Mouse (Mus musculus) frontal cortex, postnatal 10 days (tissue): Measurements from ENCODE around the gene Jakmip3.

ENCODE experiments used
- DNase-seq, 2 experiments: peaks; one replicate each; pipeline ENCODE4 v3.0.0; 2022; ENCODE audit warnings: low spot score in 2 of 2, mixed read lengths in 1 of 2

Jakmip3 gene

DNA sequence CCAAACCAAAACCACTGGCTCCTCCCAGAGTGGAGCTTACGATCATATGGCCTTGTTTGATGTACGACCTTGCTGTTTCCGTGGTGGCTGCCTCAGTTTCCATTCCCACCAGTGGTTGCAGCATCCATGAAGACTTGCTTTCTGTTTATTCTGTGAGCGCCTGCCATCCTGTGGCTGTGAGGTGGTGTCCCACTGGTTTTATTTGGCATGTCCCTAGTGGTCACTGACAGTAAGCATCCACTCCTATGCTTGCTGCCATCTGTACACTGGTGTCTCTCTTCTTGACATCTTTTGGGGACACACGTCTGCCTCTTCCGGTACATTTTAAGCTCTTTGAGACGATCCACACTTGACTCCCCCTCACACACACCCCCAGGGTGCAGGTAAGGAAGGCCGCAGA, 7.2 kb downstream of the Jakmip3 start:
- DNase-seq = no peak

DNA sequence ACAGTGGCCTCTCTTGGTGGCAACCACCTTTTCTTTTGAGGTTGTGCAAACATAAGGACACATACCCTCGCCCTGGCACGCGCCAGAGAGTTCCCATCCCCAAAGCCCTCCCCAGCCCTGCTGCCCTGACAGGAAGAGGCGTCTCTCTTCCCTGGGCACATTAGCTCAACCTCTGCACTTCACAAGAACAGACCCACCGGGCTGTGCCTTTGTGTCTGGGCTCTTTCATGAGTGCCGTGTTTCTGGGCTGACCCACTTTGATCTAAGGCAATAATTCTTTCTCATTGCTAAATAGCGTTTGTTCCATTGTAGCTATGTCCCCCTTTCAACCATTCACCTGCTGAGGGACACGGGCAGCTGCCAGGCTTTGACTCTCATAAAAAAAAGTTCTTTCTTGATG, 7.8 kb downstream of the Jakmip3 start:
- DNase-seq = no peak

DNA sequence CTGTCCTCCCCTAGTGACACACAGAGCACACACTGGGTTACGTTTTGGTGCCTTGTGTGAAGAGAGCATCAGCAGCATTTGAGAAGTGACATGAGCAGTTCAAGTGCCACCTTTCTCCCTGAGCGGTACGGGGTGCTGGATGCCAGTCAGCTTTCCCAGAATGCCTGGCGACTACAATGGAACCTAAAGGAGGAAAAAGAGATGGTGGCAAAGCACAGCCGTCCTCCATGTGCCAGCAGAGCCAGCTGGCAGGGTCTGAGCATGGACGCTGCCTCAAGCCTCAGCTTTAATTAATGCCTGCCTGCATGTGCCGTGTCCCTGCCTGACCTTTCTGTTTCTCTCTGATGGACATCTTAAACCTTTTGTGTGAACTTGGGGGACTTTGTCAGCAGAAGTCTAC, 15.3 kb downstream of the Jakmip3 start:
- DNase-seq = no peak

DNA sequence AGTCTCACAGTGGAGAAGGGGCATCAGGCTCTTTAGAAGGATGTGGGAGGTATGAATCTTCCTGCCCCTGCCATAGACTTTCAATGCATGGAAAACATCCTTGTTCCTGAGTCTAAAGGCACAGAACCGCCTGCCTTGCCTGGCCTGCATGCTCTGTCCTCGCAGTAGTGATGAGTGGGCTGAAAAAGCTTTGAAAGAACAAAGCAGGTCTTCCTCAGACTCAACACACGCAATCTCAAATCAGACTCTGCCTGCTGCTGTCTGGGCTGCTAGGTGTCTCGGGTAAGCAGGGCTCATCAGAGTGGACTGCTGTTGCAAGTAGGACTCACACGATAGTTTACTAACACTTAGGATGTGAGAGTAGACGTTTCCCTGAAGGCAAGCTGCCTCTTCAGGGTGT, 16.6 kb downstream of the Jakmip3 start:
- DNase-seq = no peak

DNA sequence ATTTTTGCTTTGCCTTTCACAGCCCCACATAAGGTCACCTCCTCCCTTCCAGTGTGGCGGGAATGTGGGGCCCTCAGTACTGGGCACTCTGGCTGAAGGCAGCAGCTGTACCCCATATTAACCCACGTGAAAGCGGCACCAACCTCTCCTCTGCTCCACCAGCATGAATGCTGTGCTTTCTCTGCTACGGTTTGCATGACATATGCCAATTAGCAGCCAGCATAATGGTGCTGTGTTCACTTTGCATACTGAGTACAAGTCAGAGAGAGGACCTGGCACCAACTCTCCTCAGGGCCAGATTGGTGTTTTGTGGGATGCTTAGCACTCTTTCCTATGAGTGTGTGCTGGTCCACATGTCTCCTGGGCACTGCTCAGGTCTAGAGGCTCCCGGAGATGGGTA, 19.2 kb downstream of the Jakmip3 start:
- DNase-seq = no peak

DNA sequence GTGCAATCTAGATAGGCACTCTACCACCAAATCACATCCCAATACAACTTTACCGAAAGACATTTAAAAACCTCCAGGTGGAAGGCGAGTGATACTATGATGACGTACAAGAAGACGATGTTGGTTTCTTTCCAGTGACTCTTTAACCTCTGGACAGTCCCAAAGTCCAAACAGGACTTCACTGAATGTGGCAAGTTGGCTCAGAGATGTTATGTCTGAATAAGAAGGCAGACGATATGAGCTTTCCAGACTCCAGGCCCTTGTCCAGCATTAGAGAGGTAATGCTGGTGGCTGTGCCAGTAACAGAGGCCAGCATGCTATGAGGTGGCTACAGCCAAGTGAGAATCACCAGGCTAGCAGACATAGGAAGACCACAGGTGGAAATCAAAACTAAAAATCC, 23.2 kb downstream of the Jakmip3 start:
- DNase-seq = no peak

DNA sequence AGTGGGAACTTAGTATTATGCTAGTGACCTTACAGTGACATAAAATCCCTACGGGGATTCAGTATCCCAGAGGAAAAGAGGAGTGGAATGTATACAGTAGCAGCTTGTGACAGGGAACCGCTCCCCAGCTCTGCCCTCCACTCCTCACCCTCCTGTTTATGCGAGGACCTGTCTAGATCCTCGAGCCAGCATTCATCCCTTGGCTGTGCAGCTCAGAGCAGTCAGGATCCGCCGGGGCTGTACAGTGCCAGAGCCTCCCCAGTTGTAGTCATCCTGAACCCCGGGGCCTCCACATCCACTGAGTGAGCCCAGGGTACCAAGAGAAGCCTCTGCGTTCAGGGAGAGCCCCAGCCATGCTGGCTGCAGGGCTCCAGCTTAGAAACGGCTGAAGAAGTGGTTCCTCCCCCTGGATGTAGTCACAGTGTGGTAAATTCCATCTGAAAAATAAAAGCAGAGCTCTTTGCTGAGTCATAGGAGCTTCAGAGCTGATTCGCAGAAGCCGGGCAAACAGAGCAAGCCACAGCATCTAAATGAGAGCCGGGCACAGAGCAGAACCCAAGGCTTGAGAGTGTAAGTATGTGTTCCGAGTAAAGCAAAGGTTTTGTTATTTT, 27.6 kb downstream of the Jakmip3 start:
- no peak for DNase-seq

DNA sequence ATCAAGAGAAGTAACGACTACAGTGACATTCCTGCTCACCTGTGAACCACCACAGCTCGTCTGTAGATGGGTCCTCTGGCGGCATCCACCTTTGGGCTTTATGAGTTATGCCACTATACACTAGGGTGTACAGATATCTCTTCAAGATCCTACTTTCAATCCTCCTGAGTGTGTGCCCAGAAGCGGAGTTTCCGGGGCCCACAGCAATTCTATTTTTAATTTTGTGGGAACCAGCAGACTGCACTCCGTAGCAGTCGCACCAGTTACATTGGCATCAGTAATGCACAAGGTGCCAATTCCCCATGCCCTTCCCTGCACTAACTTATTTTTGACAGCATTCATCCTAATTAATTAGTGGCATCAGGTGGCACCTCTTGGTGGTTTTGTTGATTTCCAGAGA, 37.0 kb downstream of the Jakmip3 start:
- no peak for DNase-seq

DNA sequence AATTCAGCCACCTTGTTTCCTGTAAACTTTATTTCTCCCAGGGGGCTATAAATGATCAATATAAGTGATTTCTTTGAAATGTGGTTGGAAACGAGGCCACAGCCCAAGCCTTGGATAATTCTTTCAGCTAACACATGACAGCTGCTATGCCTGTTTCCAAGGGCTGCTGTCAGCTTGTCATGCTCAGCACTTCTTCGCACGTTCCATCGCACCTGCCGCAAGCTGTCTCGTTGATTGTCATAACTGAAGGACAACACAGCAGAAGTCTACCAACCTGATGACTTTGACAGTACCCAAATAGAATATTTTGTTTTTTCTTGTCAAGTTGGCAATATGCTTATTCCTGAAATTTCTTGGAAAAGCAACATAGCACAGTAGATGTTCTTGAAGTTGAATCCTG, 44.0 kb downstream of the Jakmip3 start:
- no peak for DNase-seq

DNA sequence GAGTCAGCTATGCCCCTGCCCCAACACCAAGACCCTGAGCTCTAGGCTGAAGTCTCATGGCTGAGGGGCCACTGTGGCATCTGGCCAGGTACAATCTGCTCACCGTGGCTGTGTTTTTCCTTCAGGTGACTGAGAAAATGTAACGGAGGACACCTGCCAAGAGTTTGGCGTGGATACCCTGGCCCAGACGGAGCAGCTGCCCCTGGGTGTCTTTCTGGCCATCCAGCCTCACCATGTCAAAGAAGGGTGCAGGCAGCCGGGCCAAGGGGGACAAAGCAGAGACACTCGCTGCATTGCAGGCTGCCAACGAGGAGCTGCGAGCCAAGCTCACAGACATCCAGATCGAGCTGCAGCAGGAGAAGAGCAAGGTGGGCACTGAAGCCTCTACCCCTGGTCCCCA, 48.6 kb downstream of the Jakmip3 start:
- DNase-seq = no peak

DNA sequence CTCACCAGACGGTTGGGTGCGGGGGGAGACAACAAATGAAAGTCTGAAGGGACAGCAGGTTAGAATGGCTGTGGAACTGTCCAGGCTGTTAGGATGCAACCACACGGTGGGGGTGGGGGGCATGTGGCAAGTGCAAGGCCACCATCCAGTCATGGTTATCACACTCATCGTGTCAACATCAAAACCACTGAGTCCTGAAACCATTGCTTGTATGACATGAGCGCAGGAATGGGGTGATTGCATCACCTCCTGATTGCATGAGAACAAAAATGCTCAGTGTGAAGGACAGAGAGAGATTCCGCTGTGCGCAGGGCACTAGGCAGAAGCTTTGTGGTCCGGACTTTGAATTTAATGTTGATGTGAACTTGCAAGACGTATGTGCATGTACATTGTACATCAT, 62.2 kb downstream of the Jakmip3 start:
- no peak for DNase-seq

DNA sequence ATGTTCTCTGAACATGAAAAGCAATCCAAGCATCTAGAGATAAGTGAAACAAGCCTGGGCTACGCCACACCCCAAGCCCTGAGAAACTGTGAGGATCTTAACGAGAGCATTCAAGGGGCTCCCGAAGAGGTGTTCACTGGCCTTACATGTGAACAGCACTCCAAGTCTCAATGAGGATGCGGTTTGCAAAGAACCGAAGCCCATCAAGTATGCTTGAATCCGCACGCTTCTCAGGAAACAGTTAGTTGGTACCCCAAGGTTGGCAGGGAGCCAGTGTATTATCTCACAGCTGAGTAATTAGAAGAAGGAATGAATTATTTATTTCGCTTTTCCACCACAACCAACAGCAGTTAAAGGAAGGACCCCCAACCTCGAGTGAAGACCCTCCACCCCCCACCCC, 62.7 kb downstream of the Jakmip3 start:
- DNase-seq = no peak

DNA sequence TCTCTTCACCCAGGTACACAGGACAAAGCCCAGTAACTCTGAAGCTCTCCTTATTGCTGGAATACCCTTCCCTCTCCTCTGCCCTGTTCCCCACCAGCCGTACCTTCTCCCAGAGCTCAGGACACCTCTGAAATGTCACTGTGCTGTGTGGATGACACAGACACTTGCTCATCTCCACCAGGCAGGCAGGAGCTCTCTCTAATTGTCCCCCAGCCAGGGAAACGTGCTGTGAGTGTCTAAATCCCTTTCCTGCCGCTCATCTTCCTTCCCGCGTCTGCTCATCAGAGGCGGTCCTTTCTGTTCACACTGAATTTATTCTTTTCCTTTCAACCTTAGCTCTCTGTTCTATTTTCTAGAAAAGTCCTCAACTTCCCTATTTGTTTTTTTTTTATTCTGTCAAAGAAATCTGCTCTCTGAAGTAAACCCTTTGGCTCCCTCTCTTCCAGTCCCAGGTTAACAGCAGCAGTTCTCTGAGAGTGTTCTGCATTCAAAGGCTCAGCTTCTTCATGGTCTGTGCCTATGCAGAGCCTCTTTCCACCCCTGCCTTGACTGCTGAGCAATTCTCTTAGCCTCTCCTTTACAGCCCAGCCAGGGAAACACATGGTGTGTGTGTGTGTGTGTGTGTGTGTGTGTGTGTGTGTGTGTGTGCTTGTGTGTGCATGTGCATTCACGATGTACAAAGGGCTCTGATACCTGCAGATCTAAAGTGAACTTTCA, 69.4 kb downstream of the Jakmip3 start:
- no peak for DNase-seq

DNA sequence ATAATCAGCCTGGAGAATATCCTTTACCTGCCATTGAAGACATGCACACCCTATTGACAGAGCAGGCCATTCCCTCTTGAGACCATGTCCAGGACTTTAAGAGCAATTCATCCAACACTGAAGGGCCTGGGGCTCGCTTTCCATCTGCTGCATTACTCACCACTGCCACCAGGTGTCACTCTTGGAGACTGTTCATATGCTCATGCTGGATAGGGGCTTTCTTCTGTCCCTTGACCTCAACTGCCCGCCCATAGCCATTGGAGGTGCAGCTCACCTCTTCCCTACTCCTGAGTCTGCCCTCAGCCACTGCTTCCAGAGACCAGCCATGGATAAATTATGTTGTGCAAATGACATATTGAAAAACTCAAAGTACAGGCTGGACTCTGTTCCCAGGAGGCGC, 70.5 kb downstream of the Jakmip3 start:
- DNase-seq = peak in 1 of 2 experiments; percentile 40

DNA sequence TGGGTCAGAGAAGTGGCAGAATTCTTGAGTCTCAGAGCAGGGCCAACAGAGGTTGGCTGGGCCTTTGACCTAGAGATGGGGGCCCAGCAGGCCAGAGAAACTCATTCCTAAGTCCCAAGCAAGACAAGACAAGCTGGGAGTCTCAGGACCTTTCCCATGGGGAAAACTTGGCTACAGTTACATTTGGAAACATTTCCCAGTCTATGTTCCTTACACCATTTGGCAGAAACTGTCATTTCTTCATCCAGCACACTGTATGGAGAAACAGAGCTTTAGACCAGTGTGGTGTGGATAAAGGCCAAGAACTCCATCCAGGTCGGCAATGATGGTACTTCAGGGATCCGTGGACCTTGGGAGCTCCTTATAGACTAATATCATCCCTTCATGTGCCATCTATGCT, 71.1 kb downstream of the Jakmip3 start:
- no peak for DNase-seq

DNA sequence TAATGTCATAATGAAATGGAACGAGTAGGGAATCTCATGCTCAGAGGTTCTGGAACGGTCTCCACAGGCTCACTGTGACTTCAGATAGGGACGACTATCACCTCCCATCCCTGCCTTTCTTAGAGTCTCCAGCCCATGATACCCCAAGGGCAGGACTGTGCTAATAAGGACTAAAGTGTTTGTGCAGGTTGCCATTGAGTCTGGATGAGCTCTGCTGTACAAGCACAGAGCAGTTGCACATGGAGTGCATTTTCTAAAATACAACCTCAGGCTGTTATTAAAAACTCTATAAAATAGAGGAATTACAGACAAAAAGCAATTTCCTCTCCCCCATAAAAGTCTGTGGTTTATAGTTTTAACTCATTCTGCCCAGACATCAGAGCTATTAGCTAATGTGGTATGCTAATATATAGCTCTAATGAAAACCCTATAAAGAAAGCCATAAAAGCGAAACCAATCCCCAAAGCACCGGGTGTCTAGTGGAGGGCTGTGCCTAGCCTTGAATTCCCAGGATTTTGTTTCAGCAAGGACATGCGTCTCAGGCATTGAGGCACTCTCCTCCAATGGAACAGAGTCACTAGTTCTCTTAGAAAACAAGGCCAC, 72.3 kb downstream of the Jakmip3 start:
- no peak for DNase-seq

DNA sequence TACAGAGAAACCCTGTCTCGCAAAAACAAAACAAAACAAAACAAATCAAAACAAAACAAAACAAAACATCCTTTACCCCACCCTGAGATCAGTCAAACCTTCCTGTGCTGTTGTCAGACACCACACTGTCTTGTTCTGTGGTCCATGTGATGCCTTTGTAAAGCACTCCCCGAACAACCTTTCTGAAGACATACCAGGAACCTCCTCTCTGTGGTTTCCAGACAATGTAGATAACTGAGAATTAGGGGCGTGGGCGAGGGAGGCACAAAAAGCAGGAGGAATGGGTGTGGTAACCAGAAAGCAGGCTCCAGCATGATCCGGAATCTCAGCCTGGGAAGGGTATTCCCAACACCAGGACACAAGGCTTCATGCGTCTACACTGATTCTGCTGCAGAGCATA, 74.6 kb downstream of the Jakmip3 start:
- DNase-seq = no peak

DNA sequence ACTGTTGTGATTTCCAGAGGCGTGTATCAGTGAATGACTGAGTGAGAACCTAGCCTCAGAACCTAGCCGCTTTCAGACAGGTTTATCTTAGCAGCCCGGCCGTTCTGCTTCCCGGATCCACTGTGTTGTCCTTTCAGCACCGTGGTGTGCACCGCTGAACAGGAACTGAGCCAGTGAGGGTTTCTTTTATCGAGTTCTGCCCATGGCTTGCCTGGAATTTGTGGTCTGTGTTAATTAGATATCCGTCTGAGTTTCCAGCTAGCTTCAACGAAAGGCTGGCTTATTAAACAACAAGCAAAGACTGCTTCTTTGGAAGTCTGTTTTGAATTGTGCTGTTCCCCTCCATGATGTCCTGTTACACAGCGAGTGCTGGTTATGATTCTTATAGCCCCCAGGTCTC, 75.8 kb downstream of the Jakmip3 start:
- no peak for DNase-seq

DNA sequence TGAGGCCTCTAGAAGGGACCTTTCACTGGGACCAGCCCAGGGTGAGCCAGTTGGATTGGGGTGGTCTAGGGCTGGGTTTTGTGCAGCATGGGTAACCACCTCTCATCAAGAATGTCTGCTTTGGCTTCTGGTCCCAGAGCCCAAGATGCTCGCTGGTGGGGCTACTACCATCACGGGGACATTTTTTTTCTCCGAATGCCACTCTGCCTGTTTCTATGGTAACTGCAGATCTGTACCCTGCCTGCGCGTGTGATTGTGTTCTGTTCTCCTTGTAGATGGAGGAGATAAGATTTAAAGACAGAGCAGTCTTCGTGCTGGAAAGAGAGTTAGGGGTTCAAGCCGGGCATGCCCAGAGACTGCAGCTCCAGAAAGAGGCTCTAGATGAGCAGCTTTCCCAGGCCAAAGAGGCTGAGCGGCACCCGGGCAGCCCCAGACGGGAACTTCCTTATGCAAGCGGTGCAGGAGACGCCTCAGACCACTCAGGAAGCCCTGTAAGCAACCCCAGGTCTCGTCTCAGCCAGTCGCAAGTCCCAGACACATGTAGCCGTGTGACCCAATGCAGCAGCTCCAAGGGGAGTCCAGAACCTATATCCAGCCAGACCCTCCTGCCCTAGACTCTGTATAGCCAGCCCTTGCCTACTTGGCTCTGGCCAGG, 76.8 kb downstream of the Jakmip3 start:
- no peak for DNase-seq

DNA sequence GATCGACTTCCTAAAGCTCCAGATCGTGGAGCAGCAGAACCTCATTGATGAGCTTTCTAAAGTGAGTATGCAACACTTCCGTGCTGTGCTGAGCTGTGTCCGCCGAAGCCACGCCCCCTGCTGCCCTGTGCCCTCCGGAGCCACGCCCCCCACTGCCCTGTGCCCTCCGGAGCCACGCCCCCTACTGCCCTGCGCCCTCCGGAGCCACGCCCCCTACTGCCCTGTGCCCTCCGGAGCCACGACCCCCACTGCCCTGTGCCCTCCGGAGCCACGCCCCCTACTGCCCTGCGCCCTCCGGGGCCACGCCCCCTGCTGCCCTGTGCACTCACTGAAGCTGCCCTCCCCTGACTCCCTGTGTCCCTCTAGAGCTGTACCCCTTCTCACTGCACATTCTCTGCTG, 80.4 kb downstream of the Jakmip3 start:
- no peak for DNase-seq

DNA sequence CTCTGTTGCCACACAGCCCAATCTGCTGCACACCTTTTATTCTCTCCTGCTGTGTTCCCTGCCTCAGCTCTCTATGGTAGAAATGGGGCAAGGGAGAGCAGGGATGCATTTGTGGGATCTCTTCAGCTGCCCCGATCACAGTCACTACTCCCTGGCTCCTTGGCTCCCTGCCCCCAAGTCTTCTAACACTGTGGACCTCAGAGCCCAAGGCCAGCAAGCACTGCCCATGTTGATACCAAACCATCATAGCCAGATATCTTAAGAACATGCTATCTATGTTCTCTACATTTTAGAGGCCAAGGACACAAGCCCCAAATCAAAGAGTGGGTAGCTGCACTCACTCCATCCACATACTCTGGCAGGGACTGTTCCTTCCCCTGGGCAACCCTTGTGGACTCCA, 80.8 kb downstream of the Jakmip3 start:
- DNase-seq = no peak

DNA sequence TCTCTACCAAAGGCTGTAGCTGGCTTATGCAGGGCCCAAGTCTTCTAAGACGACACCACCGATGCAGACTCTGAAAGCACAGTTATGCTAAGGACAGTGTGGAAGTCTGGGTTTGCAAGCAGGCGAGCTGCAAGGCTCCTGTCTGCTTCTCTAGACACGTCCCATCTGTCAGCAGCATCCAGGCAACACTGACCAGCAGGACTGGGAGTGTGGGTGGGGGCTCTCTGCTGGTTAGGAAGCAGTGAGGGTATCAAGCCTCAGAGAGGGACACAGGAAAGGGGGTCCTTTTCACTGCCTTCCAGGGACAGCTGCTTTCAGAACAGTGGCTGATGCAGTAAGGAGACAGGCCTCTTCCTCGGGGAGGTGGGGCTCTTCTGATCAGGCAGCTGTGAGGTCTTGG, 86.6 kb downstream of the Jakmip3 start:
- no peak for DNase-seq

DNA sequence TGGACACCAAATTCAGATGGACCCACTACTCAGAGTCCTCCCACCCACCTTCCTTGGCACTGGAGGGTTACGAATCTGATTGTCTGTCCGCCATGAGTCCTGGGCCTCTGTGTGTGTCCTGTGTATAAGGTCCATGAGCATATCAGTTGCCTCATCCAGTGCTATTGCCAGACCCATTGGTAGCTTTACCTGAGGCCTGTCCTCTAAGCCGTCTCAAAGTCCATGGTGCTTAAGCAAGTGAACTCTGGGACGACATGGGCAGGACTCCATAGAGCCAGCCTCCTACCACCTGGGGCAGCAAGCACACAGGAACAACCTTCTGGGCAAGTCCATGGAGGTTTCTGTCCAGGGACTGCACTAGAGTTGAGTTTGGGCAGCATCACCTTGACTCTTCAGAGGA, 90.7 kb downstream of the Jakmip3 start:
- DNase-seq = no peak
